Mouse (Mus musculus): ENCODE data around the gene Prkce. TPM values are rescaled to one million over a fixed set of nuclear protein-coding genes. Genes with fewer than 3 reads are reported as not detected.

The Prkce gene
- polyA plus RNA-seq, 2 experiments = 0.32 to 0.37 TPM

DNA sequence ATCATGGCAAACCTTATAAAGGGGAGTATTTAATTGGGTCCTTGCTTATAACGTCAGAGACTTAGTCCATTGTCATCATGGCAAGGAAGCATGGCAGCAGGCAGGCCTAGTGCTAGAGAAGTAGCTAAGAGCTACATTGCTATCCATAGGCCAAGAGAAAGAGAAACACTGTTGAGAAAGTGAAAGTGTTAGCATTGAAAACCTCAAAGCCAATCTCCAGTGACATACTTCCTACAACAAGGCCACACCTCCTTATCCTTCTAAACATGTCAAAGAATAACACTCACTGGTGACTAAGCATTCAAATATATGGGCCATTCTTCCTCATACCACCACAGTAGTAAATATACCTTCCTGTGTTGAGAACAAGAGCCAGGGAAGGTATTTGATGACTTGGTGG, 20.2 kb downstream of the Prkce start:
- no peak overlapping the region for H3K27ac ChIP-seq
- no peaks in the 10 kb centered on the region for H3K27me3 ChIP-seq (ENCODE audit: control insufficient read depth, insufficient read depth, low read length)
- H3K4me3 ChIP-seq (ENCODE audit: insufficient read depth in 1 of 2, low read depth in 2 of 2, low read length in 2 of 2) = no peak overlapping the region
- ATAC-seq (ENCODE audit: insufficient read depth) (peak; percentile 18; the same call in 1 of the 2 replicates), DNase-seq (ENCODE audit: low read depth in 3 of 3, low spot score in 3 of 3) (peak in 1 of 3 experiments; percentile 22)
- TF ChIP-seq EP300 (IDR thresholded peaks at IDR 0.05; ENCODE audit: low read depth) (0 out of 2 replicates have a peak, but pooled peaks have one; percentile 18), CTCF (IDR thresholded peaks at IDR 0.05; ENCODE audit: low read depth) (no peak)
- H3K4me2 ChIP-seq (ENCODE audit: low read depth) = no peak overlapping the region
- 4% methylated on average over 1 of the region's 1 CpGs for WGBS (ENCODE audit: insufficient replicate concordance)
- no peaks in the 10 kb centered on the region for H3K36me3 ChIP-seq (replicated peaks; ENCODE audit: control insufficient read depth, insufficient read depth, low read depth)
- no peak overlapping the region for H3K9ac ChIP-seq (replicated peaks)
- peaks cover 9 to 30% of the 10 kb centered on the region in 2 experiments; a peak in 3 of 4 replicates for H3K4me1 ChIP-seq (replicated peaks; ENCODE audit: control insufficient read depth in 2 of 2, insufficient read depth in 2 of 2, low read length in 1 of 2)
- no peaks in the 10 kb centered on the region for H3K9me3 ChIP-seq (ENCODE audit: control insufficient read depth, low read length)

DNA sequence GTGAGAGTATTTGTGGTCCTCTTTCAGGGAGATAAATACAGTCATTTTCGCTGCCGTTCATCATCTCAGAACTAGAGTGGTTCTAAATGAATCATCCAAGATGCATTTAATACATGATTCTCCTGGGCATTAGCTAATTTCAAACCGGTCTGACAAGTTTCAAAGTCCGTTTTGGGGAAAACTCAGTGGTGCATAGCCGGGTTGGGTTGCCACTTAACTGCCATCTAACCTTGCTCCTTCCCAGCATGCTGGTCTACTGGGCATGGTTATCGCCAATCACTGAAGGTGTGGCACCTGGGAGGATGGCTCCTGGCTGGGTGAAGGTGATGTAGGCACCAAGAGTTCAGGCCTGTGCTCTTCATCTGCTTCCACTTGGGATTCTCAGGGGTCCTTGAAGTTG, 26.4 kb downstream of the Prkce start:
- H3K9ac ChIP-seq (replicated peaks) = no peak overlapping the region
- H3K27ac ChIP-seq = no peak overlapping the region
- no peaks in the 10 kb centered on the region for H3K36me3 ChIP-seq (replicated peaks; ENCODE audit: control insufficient read depth, insufficient read depth, low read depth)
- WGBS (ENCODE audit: insufficient replicate concordance) = 78% methylated on average over 6 of the region's 6 CpGs
- H3K4me2 ChIP-seq (ENCODE audit: low read depth) = no peak overlapping the region
- ATAC-seq (ENCODE audit: insufficient read depth) = no peak
- no peak for DNase-seq (ENCODE audit: low read depth in 3 of 3, low spot score in 3 of 3)
- peaks cover 0 to 4% of the 10 kb centered on the region in 2 experiments; a peak in 3 of 4 replicates for H3K4me1 ChIP-seq (replicated peaks; ENCODE audit: control insufficient read depth in 2 of 2, insufficient read depth in 2 of 2, low read length in 1 of 2)
- no peaks in the 10 kb centered on the region for H3K9me3 ChIP-seq (ENCODE audit: control insufficient read depth, low read length)
- no peak overlapping the region for H3K4me3 ChIP-seq (ENCODE audit: insufficient read depth in 1 of 2, low read depth in 2 of 2, low read length in 2 of 2)
- no peak for TF ChIP-seq CTCF (IDR thresholded peaks at IDR 0.05; ENCODE audit: low read depth)
- no peak for TF ChIP-seq EP300 (IDR thresholded peaks at IDR 0.05; ENCODE audit: low read depth)
- no peaks in the 10 kb centered on the region for H3K27me3 ChIP-seq (ENCODE audit: control insufficient read depth, insufficient read depth, low read length)

DNA sequence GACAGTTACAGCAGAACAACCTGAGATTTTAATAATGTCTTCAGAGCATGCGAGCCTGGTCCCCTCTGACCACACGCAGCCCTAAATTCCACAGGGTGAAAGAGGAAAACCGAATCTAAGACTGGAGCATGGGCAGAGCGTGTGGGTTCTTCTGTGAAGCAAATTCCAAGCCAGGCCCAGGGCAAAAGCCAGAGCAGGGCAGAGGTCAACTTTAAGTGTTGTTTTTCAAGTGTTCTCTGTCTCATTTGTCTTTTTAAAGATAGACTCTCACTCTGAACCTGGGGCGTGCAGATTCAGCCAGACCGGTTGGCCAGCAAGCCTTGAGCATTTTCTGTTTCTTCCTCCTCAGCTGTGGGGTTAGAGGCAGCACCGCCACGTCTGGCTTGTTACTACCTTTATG, 27.3 kb downstream of the Prkce start:
- DNase-seq (ENCODE audit: low read depth in 3 of 3, low spot score in 3 of 3) (no peak), ATAC-seq (ENCODE audit: insufficient read depth) (no peak)
- TF ChIP-seq EP300 (IDR thresholded peaks at IDR 0.05; ENCODE audit: low read depth) = no peak
- TF ChIP-seq CTCF (IDR thresholded peaks at IDR 0.05; ENCODE audit: low read depth) = no peak
- H3K4me2 ChIP-seq (ENCODE audit: low read depth) = no peak overlapping the region
- H3K27me3 ChIP-seq (ENCODE audit: control insufficient read depth, insufficient read depth, low read length) = no peaks in the 10 kb centered on the region
- WGBS (ENCODE audit: insufficient replicate concordance) = 73% methylated on average over 8 of the region's 8 CpGs
- H3K36me3 ChIP-seq (replicated peaks; ENCODE audit: control insufficient read depth, insufficient read depth, low read depth) = no peaks in the 10 kb centered on the region
- no peak overlapping the region for H3K9ac ChIP-seq (replicated peaks)
- H3K27ac ChIP-seq = no peak overlapping the region
- H3K4me3 ChIP-seq (ENCODE audit: insufficient read depth in 1 of 2, low read depth in 2 of 2, low read length in 2 of 2) = no peak overlapping the region
- H3K4me1 ChIP-seq (replicated peaks; ENCODE audit: control insufficient read depth in 2 of 2, insufficient read depth in 2 of 2, low read length in 1 of 2) = peaks cover 0 to 4% of the 10 kb centered on the region in 2 experiments; a peak in 3 of 4 replicates
- no peaks in the 10 kb centered on the region for H3K9me3 ChIP-seq (ENCODE audit: control insufficient read depth, low read length)

DNA sequence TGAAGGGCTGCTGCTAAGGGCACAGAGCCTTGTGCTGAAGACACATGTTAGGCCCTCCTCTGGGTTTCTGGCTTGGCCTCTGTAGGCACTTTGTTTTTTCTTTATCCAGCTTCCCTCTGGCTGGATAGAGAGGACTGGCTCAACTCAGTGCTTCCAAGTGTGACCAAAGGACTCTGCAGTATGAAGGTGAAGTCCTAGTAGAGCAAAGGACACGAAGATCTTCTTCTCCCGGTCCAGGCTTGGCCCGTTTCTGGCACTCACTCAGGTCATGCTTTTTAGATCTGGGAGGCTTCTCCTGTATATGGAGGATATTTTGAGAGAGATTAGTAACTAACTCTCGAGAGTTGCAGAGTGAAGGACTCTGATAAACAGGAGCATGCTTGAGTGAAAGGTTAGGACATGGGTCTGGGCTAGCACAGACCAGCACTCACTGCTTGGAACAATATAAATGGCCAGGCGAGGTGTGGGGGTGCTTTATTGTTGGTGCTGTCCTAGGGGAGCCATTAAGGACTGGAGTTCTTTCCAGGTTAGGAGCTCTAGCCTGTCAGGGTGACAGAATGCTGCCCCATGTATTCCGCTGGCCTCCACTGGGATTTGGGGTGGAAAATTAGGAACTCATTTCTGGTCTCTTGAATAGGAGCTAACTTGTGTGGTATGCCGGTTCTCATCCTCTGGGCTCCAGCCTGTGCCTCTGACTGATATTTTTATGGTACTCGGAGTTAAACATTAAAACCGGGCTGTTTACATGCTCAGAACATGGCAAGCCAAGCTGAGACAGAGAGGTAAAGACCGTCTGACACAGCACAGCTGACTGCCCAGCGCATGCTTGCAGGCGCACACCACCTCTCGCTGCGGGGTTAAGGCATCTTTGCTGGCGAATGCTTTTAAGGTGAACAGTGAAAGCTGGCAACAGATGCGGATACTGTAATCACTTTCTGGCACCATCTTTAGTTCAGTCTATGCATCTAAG, 31.2 kb downstream of the Prkce start:
- 66% methylated on average over 16 of the region's 16 CpGs for WGBS (ENCODE audit: insufficient replicate concordance)

DNA sequence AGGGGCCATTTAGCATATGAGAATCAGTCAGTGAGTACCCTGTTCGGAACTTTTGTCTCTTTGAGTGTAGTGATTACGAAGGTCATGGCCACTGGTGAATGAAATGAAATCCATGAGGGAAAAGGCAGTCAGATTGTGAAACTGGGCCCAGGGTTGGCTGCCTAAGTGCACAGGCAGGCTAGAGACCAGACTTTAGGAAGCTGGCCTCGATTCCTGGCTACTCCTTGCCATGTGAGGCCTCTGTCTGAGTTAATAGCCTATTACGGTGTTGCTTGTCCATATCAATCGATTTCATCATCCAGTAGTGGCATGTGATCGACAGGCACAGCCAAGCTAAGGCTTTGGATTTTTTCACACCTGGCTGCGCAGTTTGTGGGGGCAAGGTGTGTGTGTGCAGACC, 34.4 kb downstream of the Prkce start:
- Histone ChIP-seq H3K4me3 (ENCODE audit: insufficient read depth in 1 of 2, low read depth in 2 of 2, low read length in 2 of 2) (no peak overlapping the region), H3K27me3 (ENCODE audit: control insufficient read depth, insufficient read depth, low read length) (no peaks in the 10 kb centered on the region), H3K4me2 (ENCODE audit: low read depth) (no peak overlapping the region), H3K4me1 (replicated peaks; ENCODE audit: control insufficient read depth in 2 of 2, insufficient read depth in 2 of 2, low read length in 1 of 2) (peaks cover 0 to 5% of the 10 kb centered on the region in 2 experiments; a peak in 1 of 4 replicates), H3K36me3 (replicated peaks; ENCODE audit: control insufficient read depth, insufficient read depth, low read depth) (no peaks in the 10 kb centered on the region), H3K27ac (no peak overlapping the region), H3K9ac (replicated peaks) (no peak overlapping the region), H3K9me3 (ENCODE audit: control insufficient read depth, low read length) (no peaks in the 10 kb centered on the region)
- ATAC-seq (ENCODE audit: insufficient read depth) = no peak
- 70% methylated on average over 7 of the region's 7 CpGs for WGBS (ENCODE audit: insufficient replicate concordance)
- TF ChIP-seq CTCF (IDR thresholded peaks at IDR 0.05; ENCODE audit: low read depth) (no peak), EP300 (IDR thresholded peaks at IDR 0.05; ENCODE audit: low read depth) (no peak)
- DNase-seq (ENCODE audit: low read depth in 3 of 3, low spot score in 3 of 3) = no peak

More for the DNA sequence above, 31.2 kb downstream of the Prkce start:
- Histone ChIP-seq H3K4me1 (replicated peaks; ENCODE audit: control insufficient read depth in 2 of 2, insufficient read depth in 2 of 2, low read length in 1 of 2) (peaks cover 0 to 4% of the 10 kb centered on the region in 2 experiments; a peak in 3 of 4 replicates), H3K9ac (replicated peaks) (no peak overlapping the region), H3K36me3 (replicated peaks; ENCODE audit: control insufficient read depth, insufficient read depth, low read depth) (no peaks in the 10 kb centered on the region), H3K9me3 (ENCODE audit: control insufficient read depth, low read length) (no peaks in the 10 kb centered on the region), H3K4me2 (ENCODE audit: low read depth) (no peak overlapping the region), H3K27ac (no peak overlapping the region), H3K4me3 (ENCODE audit: insufficient read depth in 1 of 2, low read depth in 2 of 2, low read length in 2 of 2) (no peak overlapping the region), H3K27me3 (ENCODE audit: control insufficient read depth, insufficient read depth, low read length) (no peaks in the 10 kb centered on the region)
- no peak for TF ChIP-seq EP300 (IDR thresholded peaks at IDR 0.05; ENCODE audit: low read depth)
- TF ChIP-seq CTCF (IDR thresholded peaks at IDR 0.05; ENCODE audit: low read depth) = no peak
- ATAC-seq (ENCODE audit: insufficient read depth) = no peak
- DNase-seq (ENCODE audit: low read depth in 3 of 3, low spot score in 3 of 3) = no peak
